Mouse (Mus musculus) monocyte, adult 2 months (primary cell): ENCODE results near the gene Gm21962.

Experiments
- DNase-seq, 2 experiments: peaks; one replicate each; pipeline ENCODE4 v3.0.0; 2022; ENCODE audit warnings: low spot score in 2 of 2, low read depth in 1 of 2

The Gm21962 gene

GRCm38 (mm10) chr3:137716573-137717157 is 45.3 kb downstream of the Gm21962 start:
- no peak for DNase-seq
